Mouse (Mus musculus) inflammation-experienced regulatory T-cells, adult 16 weeks (primary cell): ENCODE results near the gene Fbxo46. TPM values are rescaled to one million over a fixed set of nuclear protein-coding genes. Genes with fewer than 3 reads are reported as not detected.

Experiments
- polyA plus RNA-seq: library from polyadenylated mRNA; unstranded; fragments of 100-300 nt; shearing (Covaris generic); gene quantifications from one replicate; pipeline ENCODE4 v1.2.1, GENCODE M21; 2017

The Fbxo46 gene
- 36.5 TPM for polyA plus RNA-seq

DNA sequence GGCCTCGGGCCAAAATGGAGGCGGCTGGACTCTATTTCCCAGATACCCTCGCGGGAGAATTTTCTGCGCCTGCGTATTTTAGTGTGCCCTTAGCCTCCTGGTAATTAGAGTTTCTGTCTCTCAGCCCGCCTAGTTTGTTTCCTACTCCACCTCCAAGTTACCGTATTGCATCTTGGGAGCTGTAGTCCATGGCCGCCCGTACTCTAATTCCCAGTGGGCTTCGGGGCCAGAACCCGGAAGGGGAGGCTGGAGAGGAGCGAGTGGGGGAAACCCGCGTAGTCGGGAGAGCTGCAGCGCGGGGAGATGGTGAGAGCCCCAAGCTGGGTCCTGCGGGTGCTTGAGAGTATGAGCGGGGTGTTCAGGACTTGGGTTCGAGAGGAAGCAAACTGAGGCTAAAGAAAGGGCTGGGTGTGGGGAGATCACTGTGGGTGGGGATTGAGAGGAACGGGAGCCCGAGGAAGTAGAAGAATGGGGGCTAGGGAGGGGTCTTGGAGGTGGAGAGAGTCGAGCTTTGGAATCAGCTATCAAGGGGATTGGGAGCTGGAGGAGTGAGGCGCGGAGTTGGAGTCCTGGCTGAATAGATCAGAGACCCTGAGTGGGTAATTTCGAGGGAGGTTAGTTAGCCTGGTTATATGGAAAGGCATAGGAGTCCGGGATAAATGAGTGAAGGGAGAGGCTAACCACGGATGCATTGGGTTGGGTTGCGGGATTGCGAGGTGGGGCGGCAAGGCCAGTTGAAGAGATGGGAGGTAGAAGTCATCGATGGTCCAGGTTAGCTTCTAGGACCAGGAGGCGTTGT lies at the start of gene Fbxo46:
TSS of gene Fbxo46 (plus strand) at position 229 of the 799 bp plus-strand sequence.

DNA sequence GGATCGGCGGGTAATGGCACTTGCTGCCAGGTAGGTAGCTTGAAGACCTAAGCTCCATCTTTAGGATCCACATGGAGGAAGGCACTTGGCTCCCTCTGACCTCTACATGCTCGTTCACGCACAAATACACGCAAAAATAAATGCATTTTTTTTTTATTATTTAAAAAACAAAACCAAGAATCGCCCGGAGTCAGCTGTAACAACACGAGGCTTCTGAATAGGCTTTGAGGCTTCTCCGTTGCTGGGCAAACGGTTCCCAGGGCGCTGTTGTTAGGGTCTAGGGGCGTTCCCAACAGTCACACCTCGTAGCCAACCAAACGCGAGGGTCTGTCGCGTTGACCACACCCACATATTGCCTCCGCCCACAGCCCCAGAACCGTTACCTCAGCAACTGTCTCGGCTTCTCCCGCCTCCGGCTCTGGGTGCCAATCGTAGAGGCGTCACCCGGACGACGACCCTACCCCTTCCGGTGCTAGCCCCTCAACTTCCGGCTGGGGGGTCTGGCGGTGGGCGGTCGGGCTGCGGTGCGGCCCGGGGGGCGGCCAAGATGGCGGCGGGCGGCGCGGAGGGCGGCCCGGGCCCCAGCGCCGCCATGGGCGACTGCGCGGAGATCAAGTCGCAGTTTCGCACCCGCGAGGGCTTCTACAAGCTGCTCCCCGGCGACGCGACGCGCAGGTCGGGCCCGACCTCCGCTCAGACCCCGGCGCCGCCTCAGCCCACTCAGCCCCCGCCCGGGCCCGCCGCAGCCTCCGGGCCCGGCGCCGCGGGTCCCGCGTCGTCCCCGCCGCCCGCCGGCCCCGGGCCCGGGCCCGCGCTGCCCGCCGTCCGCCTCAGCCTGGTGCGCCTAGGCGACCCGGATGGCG lies 43.7 kb upstream of the Fbxo46 start, which contains the start of gene Dmwd:
TSS of gene Dmwd (plus strand) at position 505 of the 863 bp plus-strand sequence.

DNA sequence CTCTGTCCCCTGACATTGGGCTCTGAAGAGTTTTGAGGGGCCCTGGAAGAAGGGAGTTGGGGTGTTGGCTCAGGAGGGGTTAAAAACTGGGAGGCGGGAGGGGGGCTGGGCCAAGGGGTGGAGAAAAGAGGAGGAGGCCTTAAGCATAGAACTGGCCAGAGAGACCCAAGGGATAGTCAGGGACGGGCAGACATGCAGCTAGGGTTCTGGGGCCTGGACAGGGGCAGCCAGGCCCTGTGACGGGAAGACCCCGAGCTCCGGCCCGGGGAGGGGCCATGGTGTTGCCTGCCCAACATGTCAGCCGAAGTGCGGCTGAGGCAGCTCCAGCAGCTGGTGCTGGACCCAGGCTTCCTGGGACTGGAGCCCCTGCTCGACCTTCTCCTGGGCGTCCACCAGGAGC lies 36.0 kb upstream of the Fbxo46 start, which contains the start of gene Dmpk:
TSS of gene Dmpk (plus strand) at position 149 of the 400 bp plus-strand sequence.

DNA sequence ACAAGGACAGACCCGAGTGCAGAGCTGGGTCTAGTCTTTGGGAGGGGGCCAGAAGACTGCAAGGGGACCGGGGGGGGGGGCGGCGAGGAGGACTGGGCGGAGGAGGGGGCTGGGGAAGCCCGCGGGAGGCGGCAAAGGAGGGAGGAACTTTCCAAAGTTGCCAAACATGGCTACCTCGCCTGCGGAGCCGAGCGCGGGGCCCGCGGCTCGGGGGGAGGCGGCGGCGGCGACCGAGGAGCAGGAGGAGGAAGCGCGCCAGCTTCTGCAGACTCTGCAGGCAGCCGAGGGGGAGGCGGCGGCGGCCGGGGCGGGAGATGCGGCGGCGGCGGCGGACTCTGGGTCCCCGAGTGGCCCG lies 25.2 kb upstream of the Fbxo46 start, which contains the start of gene Six5:
TSS of gene Six5 (plus strand) at position 124 of the 355 bp plus-strand sequence.

DNA sequence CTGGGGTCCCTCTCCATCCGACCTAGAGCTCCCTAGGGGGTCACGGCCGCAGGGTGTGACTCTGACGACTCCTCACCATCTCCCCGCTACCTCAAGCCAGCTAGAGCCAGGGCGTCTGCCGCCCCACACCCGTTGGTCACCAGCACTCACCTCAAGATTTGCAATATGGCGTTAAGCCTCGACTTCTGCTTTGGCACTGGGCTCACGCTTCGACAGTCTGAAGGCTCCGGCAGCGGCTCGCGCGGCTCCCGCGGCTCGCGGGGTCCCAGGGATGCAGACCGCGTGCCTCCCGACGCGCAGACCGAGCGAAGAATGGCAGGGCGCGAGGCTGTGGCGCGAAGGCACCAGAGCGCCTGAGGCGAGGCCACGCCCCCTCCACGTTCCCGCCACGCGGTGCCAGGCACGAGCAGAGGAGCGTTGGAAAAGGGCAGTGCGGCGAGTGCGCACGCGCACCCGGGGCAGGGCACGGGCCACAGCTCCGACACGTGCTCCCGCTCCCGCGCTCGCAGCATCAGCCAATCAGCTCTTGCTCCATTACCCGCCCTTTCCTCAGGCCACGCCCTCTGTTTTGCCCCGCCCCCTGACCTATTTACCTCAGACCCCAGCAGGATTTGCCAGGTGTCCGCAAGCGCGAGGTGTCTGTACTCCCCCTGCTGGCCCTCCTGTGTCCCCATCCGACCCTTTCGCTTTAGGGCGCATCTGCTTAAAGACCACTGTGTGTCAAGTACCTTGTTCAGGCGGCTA lies 1.5 kb upstream of the Fbxo46 start, which contains the start of gene Gm4969:
TSS of gene Gm4969 (minus strand) at position 341 of the 744 bp plus-strand sequence.

DNA sequence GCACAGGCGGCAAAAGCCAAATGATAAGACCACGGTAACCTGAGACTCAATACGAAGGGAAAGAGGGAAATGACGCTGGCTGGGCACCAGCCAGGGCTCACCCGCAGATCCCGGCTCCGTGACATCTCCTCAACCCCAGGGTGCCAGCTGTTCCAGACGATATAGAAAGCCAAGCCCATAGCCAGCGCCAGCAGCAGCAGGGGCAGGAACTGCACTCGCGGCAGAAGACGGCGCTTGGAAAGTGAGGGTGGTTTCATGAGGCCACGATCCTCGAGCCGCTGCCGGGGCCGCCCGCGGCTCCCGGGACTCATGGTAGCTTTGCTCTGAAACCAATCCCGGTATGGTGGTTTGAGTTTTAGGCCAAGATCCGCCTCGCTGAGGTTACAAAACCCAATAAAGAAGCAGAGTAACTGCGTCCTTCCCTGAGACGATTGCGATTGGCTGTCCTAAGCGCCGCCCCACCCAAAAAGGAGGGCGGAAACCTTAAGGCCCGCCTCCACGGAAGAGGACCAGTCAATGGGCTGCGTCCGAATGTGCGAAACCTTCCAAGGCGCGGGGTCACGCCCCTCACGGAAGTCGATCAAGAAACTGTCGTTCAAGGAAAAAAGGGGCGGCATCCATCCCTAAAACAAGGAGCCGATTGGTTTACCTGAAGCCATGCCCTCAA lies 29.3 kb downstream of the Fbxo46 start, which contains the start of gene Qpctl:
TSS of gene Qpctl (minus strand) at position 417 of the 667 bp plus-strand sequence.

DNA sequence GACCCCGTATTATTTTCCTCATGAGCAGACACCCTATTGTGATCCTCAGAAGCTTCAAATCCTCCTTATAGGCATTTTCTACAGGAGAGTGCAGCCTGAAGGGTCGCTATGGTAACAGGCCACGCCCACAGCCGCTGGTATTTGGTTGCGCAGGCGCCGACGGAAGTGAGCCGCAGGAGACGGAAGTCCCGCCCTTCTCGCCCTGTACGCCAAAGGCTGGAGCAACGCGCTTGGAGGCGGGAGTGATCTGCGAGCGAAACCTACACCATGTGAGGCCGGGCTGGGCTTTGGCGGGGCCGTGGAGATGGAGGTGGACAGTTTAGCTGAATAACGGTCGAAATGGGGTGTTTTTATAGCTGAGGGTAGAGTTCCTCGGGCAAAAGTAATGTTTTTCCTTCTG lies 30.0 kb downstream of the Fbxo46 start, which contains the start of gene Snrpd2:
TSS of gene Snrpd2 (plus strand) at position 97 of the 400 bp plus-strand sequence.

DNA sequence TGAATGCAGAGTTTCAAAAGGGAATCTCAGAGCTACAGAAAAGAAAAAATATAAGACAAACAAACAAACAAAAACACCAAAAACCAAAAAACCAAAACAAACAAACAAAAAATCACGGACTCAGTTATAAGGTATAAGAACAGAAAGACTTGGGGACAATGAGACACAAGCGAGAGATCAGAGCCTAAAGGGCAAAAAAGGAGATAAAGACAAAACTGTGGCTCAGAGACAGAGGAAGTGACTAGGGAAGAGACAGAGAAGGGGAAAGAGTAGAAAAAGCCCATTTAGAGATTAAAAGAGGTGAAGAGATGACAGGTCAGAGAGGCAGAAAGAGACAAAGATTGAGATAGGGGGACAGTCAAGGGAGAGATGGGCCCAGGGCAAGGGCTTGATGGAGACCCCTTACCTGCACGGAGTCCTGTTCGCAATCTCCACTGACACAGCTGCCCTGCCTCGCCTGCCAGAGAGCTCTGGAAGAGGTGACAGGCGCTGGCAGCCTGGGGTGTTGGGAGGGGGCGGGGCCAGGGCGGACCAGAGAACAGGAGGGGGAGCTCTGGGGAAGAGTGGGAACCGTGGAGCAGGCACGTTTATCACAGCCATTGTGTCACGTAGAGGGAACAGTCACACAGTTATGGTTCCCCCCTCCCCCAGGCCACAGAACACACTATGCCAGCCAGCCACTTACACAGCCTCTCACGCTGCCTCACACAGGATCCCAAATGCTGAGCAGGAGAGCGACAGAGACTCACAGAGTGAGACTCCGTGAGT lies 46.2 kb downstream of the Fbxo46 start, which contains the start of gene Gipr:
TSS of gene Gipr (minus strand) at position 472 of the 768 bp plus-strand sequence.

DNA sequence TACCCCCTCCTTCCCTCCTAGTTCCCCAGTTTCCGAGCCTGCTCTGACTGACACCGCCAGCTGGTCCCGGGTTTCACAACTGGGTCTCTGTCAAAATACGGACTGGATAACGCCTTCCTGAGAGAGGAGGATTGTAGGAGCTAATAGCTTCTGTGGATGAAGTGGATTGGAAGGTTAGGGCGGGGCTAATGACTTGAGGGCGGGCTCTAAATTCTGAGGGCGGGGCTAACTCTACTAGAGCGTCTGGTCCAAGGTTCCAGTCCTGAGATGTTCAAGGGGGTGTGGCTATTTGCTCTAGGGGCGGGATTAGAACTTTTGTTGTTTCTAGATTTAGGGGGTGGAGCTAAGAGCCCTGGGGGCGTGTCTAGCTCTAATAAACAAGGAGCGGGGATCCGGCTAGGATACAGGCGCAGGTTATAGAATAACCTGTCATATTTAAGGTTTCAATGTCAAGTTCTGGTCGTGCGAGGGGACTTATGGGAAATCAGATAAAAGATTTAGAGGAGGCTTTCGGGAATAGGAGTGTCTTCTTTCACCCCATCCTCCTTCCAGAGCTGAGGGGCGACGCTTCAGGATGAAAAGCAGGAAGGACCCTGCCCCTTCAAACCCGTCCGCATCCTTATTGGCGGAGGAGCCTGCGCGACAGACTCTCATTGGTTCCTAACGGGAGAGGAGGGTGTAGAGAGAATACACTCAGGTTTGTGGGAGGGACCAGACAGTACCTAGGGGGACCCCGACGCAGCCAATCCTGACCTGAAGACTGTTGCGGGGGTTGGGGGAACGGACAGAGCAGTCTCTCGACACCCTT lies 56.3 kb downstream of the Fbxo46 start, which contains the start of gene Eml2:
TSS of gene Eml2 (plus strand) at position 714 of the 808 bp plus-strand sequence.

Other genes with a start within 250 kb of the Fbxo46 start
- gene Pglyrp1, start 248.5 kb upstream of the Fbxo46 start, polyA plus RNA-seq, result 191 TPM
- 46.0 TPM for gene Ccdc61, start 209.4 kb upstream of the Fbxo46 start, polyA plus RNA-seq
- gene Nova2, start 194.0 kb upstream of the Fbxo46 start, polyA plus RNA-seq, result not detected
- not detected for gene Nanos2, start 132.5 kb upstream of the Fbxo46 start, polyA plus RNA-seq
- gene Mypop, start 128.6 kb upstream of the Fbxo46 start, polyA plus RNA-seq, result 3.3 TPM
- gene Irf2bp1, start 115.8 kb upstream of the Fbxo46 start, polyA plus RNA-seq, result 6.5 TPM
- gene Foxa3, start 96.3 kb upstream of the Fbxo46 start, polyA plus RNA-seq, result not detected
- gene Sympk, start 95.5 kb upstream of the Fbxo46 start, polyA plus RNA-seq, result 23.0 TPM
- not detected for gene Rsph6a, start 65.2 kb upstream of the Fbxo46 start, polyA plus RNA-seq
- gene Dmwd, start 43.6 kb upstream of the Fbxo46 start, polyA plus RNA-seq, result not detected
- 1.4 TPM for gene Dmpk, start 36.0 kb upstream of the Fbxo46 start, polyA plus RNA-seq
- 0.35 TPM for gene Six5, start 25.3 kb upstream of the Fbxo46 start, polyA plus RNA-seq
- gene Gm4969, start 1.5 kb upstream of the Fbxo46 start, polyA plus RNA-seq, result not detected
- 14.1 TPM for gene Qpctl, start 29.4 kb downstream of the Fbxo46 start, polyA plus RNA-seq
- 46.5 TPM for gene Snrpd2, start 29.9 kb downstream of the Fbxo46 start, polyA plus RNA-seq
- gene Gipr, start 46.3 kb downstream of the Fbxo46 start, polyA plus RNA-seq, result not detected
- 38.3 TPM for gene Eml2, start 56.6 kb downstream of the Fbxo46 start, polyA plus RNA-seq
- gene Gpr4, start 92.7 kb downstream of the Fbxo46 start, polyA plus RNA-seq, result 0.10 TPM
- gene Opa3, start 108.5 kb downstream of the Fbxo46 start, polyA plus RNA-seq, result 25.0 TPM
- 290 TPM for gene Vasp, start 152.0 kb downstream of the Fbxo46 start, polyA plus RNA-seq
- 3.4 TPM for gene Ppm1n, start 160.2 kb downstream of the Fbxo46 start, polyA plus RNA-seq
- not detected for gene Rtn2, start 162.8 kb downstream of the Fbxo46 start, polyA plus RNA-seq
- 0.62 TPM for gene Fosb, start 190.2 kb downstream of the Fbxo46 start, polyA plus RNA-seq
- 98.2 TPM for gene Ercc1, start 224.9 kb downstream of the Fbxo46 start, polyA plus RNA-seq
- 13.1 TPM for gene Cd3eap, start 239.6 kb downstream of the Fbxo46 start, polyA plus RNA-seq
- gene Ppp1r13l, start 239.9 kb downstream of the Fbxo46 start, polyA plus RNA-seq, result 0.45 TPM